Mouse (Mus musculus) thymus, postnatal 0 days (tissue): ENCODE measurements around the gene Keg1. TPM values are rescaled to one million over a fixed set of nuclear protein-coding genes. Genes with fewer than 3 reads are reported as not detected.

Source experiments
- DNase-seq: peaks from one replicate; pipeline ENCODE4 v3.0.0-alpha.2; 2015; ENCODE audit warnings: low spot score
- polyA plus RNA-seq: library from polyadenylated mRNA; unstranded; fragments of >200 nt; fragmentation: Nextera tagmentation; extraction: Ambion mirVana; gene quantifications from 2 replicates; pipeline ENCODE4 v1.2.1, GENCODE M21; 2015

The Keg1 gene
- polyA plus RNA-seq, 1 experiment from 2014 or later, result not detected

DNA sequence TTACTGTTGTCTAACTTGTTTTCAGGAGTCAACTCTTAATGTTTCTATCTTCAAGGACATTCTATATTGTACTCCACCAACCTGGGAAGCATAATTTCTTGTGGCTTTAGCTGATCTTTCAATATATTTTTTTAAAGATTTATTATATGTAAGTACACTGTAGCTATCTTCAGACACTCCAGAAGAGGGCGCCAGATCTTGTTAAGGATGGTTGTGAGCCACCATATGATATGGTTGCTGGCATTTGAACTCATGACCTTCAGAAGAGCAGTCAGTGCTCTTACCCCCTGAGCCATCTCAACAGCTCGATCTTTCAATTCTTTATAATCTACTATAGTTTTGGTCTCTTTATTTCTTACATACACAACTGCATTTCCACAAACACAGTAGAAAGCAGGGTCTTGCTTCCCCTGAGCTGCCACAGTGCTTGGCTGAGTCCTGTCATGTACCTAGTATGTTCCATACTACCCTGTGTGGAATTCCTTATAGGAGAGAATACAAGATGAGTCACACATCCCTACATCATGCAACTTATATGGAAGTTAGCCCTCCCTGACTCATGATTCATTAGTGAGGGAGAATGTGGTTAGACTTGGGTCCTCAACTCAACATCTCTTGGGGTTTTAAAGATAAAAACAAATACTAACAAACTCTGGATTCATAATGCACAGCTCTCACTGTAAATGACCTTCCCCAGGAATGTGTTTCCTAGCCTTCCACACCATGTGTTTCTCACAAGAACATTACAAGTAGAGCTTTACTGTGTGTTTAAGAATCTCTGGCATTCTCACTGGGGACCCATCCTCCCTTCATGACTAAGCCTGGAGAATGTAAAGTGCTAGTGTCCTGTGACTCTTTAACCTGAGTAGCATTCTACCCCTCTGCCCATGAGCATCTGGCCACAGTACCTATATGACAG is 66.9 kb downstream of the Keg1 start:
- peak; percentile 25 for DNase-seq

DNA sequence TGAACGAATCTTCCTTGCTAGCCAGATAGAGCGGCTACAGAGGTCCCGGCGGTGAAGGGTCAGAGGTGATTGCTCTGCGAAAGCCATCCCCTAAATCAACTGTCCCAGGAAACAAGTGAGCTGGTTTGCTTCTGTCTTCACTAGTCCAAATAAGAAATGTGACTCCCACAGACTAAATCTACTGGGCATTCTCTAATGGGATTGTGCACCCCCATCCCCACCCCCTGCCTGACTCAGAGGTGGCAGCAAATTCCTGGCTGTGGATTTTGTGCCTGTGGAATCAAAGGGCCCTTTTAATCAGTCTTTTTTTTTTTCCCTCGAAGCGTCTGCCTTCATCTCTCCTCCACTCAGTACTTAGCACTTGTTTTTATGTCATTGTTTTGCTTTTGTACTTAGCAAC is 69.7 kb downstream of the Keg1 start, which contains the start of gene Cntf:
Gene Cntf, minus strand, starts transcription at position 325 of the 400 bp plus-strand sequence.
- DNase-seq, result no peak

Other genes with a start within 250 kb of the Keg1 start
- gene Mpeg1, start 235.0 kb upstream of the Keg1 start, polyA plus RNA-seq, result 2.6 and 2.9 TPM in 2 replicates
- gene Dtx4, start 194.3 kb upstream of the Keg1 start, polyA plus RNA-seq, result 3.4 and 4.3 TPM in 2 replicates
- 32.3 and 35.0 TPM in 2 replicates for gene Fam111a, start 150.0 kb upstream of the Keg1 start, polyA plus RNA-seq
- 0.12 TPM in 1 of 2 replicates, not detected in the other for gene Gm4952, start 95.8 kb upstream of the Keg1 start, polyA plus RNA-seq
- gene Glyat, start 62.5 kb upstream of the Keg1 start, polyA plus RNA-seq, result 0.07 and 0.17 TPM in 2 replicates
- gene Olfr1442, start 25.3 kb upstream of the Keg1 start, polyA plus RNA-seq, result not detected in 2 replicates
- not detected in 2 replicates for gene Olfr1443, start 17.7 kb upstream of the Keg1 start, polyA plus RNA-seq
- gene Cntf, start 69.8 kb downstream of the Keg1 start, polyA plus RNA-seq, result 0.93 and 1.6 TPM in 2 replicates
- 14.8 and 18.2 TPM in 2 replicates for gene Zfp91, start 100.3 kb downstream of the Keg1 start, polyA plus RNA-seq
- 43.3 and 48.2 TPM in 2 replicates for gene Lpxn, start 100.4 kb downstream of the Keg1 start, polyA plus RNA-seq
- gene Gm5244, start 150.9 kb downstream of the Keg1 start, polyA plus RNA-seq, result not detected in 2 replicates
- gene Olfr1444, start 161.5 kb downstream of the Keg1 start, polyA plus RNA-seq, result 0.06 and 0.09 TPM in 2 replicates
- gene Olfr1445, start 188.1 kb downstream of the Keg1 start, polyA plus RNA-seq, result not detected in 2 replicates
- gene Olfr1446, start 197.7 kb downstream of the Keg1 start, polyA plus RNA-seq, result not detected in 2 replicates
- gene Olfr1447, start 208.0 kb downstream of the Keg1 start, polyA plus RNA-seq, result not detected in 2 replicates
- gene Olfr1448, start 228.6 kb downstream of the Keg1 start, polyA plus RNA-seq, result not detected in 2 replicates
- not detected in 2 replicates for gene Olfr1449, start 235.1 kb downstream of the Keg1 start, polyA plus RNA-seq